9 mouse cellular contexts compared by ENCODE assay signal in the genomic region with DNA sequence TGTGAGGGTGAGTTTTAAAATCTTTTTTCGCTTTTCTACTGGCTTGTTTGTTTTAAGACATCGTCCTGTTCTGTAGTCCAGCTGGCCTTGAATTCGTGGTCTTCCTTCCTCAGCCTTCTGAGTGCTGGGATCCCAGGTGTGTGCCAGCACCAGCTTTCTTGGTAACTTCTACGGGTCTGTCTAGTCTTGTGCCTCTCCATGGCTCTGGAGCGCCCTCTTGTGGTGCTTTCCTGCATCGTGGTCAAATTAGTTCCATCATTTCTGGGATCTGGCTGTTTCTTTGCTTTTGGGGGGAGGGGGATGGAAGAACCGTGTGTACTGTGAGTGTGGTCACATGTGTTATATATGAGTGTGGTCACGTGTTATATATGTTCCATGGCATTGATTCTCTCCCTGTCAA. TPM values are rescaled to one million over a fixed set of nuclear protein-coding genes. Genes with fewer than 3 reads are reported as not detected.
DNase-seq lines count a peak whose midpoint lies in the region; ATAC-seq and TF ChIP-seq lines count a peak whose summit lies in the region.
"Had no signal": no experiment of that assay in that cellular context is flagged by ENCODE, and none has a peak within 500 bp of the region (broad histone marks: within the 10 kb centered on the region; RNA-seq: fewer than 3 reads in every experiment).

No protein-coding gene starts in this region.

- peaks cover 9% of the 10 kb centered on the region; the same call in 1 of the 2 replicates for H3K36me3 ChIP-seq in hindbrain, embryonic 16.5 days (ENCODE audit: control insufficient read depth, insufficient read depth, low read length)

- CTCF ChIA-PET in Patski (lab: Charles Lee), result interaction anchor here (0.7 to 1.7 kb wide), 3 partner anchors 51 to 156 kb away, joined by 3 to 6 read pairs (median 4); no protein-coding TSS in a partner anchor

- WGBS in hindbrain, embryonic 16.5 days, result 12% methylated on average over 8 of the region's 8 CpGs

- no peak for ATAC-seq in Patski
- ATAC-seq in hindbrain, embryonic 16.5 days, result peak; percentile 72; the same call in 1 of the 2 replicates
- peak; percentile 76 for ATAC-seq in megakaryocyte, adult 5-6 weeks (ENCODE audit: poor library complexity, severe bottlenecking)

- no peaks in the 10 kb centered on the region for H3K4me1 ChIP-seq in hindbrain, embryonic 16.5 days (ENCODE audit: control insufficient read depth, insufficient read depth, low read depth, low read length)
- H3K4me1 ChIP-seq: limb, embryonic 13.5 days had no signal

- DNase-seq in Patski (ENCODE audit: low read depth, low spot score), result no peak
- DNase-seq in cerebellum, adult 9-10 months, result peak; percentile 83
- peak; percentile 69 to 77 for DNase-seq in frontal cortex, postnatal 10 days (ENCODE audit: low spot score in 2 of 2)
- peak; percentile 71 to 77 for DNase-seq in layer of hippocampus, postnatal 36 days
- peak; percentile 81 to 90 for DNase-seq in right cerebral cortex, postnatal 10 days (ENCODE audit: low spot score in 2 of 2)
- DNase-seq in urinary bladder, postnatal 14 days (ENCODE audit: low spot score), result peak; percentile 84

- no peak overlapping the region for H3K4me2 ChIP-seq in hindbrain, embryonic 16.5 days (ENCODE audit: low read length)
- H3K4me2 ChIP-seq: limb, embryonic 13.5 days had no signal

- TF ChIP-seq CTCF in Patski (IDR thresholded peaks at IDR 0.05), result peak; percentile 87

- in situ Hi-C loops in Patski (cut with MboI; ENCODE audit: low pct_unique_long_range_greater_than_20kb), result no loop called here

- H3K27ac ChIP-seq in hindbrain, embryonic 16.5 days (ENCODE audit: low read depth, low read length), result no peak overlapping the region
- H3K27ac ChIP-seq: limb, embryonic 13.5 days had no signal

- no peaks in the 10 kb centered on the region for H3K27me3 ChIP-seq in Patski
- H3K27me3 ChIP-seq in hindbrain, embryonic 16.5 days (replicated peaks; ENCODE audit: control insufficient read depth, insufficient read depth, low read length), result no peaks in the 10 kb centered on the region
- H3K27me3 ChIP-seq: limb, embryonic 13.5 days had no signal

- no peaks in the 10 kb centered on the region for H3K9me3 ChIP-seq in hindbrain, embryonic 16.5 days (ENCODE audit: control insufficient read depth, low read length)
- H3K9me3 ChIP-seq: limb, embryonic 13.5 days had no signal

- H3K9ac ChIP-seq in hindbrain, embryonic 16.5 days (ENCODE audit: low read depth, low read length), result no peak overlapping the region
- H3K9ac ChIP-seq: limb, embryonic 13.5 days had no signal

- POLR2A ChIA-PET in Patski (lab: Charles Lee), result no interaction called here

- no peak overlapping the region for H3K4me3 ChIP-seq in hindbrain, embryonic 16.5 days (ENCODE audit: low read length)
- H3K4me3 ChIP-seq: limb, embryonic 13.5 days had no signal

RNA-seq across cellular contexts. Expression of a gene that starts 14.5 kb away (rescaled TPM):
- 22.3 TPM for polyA plus RNA-seq in Patski (2021)
- 147 and 151 TPM in 2 replicates for polyA plus RNA-seq in hindbrain, embryonic 16.5 days (2015; fragmentation: Nextera tagmentation; extraction: Ambion mirVana)
- total RNA-seq in layer of hippocampus, postnatal 36 days (2021), result 100 to 1,000 TPM; 112 to 118 TPM
- 40.2 and 45.5 TPM in 2 replicates for total RNA-seq in megakaryocyte, adult 5-6 weeks (2015)
- 45.6 and 49.1 TPM in 2 replicates for total RNA-seq in megakaryocyte, adult 5-6 weeks (2017)

RNA-seq across cellular contexts. Expression of a gene that starts 28.2 kb away (rescaled TPM):
- polyA plus RNA-seq in Patski (2021), result 5.7 TPM
- 0.23 and 0.31 TPM in 2 replicates for polyA plus RNA-seq in hindbrain, embryonic 16.5 days (2015; fragmentation: Nextera tagmentation; extraction: Ambion mirVana)
- 1 to 10 TPM in 1 of 2 experiments, under 1 TPM in 1; 0.83 to 1.2 TPM for total RNA-seq in layer of hippocampus, postnatal 36 days (2021)
- 10.4 and 11.1 TPM in 2 replicates for total RNA-seq in megakaryocyte, adult 5-6 weeks (2015)
- total RNA-seq in megakaryocyte, adult 5-6 weeks (2017), result 3.9 and 5.9 TPM in 2 replicates

RNA-seq across cellular contexts. Expression of a gene that starts 33.0 kb away (rescaled TPM):
- 13.5 TPM for polyA plus RNA-seq in Patski (2021)
- polyA plus RNA-seq in hindbrain, embryonic 16.5 days (2015; fragmentation: Nextera tagmentation; extraction: Ambion mirVana), result 20.6 and 22.0 TPM in 2 replicates
- 10 to 100 TPM; 16.2 to 16.5 TPM for total RNA-seq in layer of hippocampus, postnatal 36 days (2021)
- total RNA-seq in megakaryocyte, adult 5-6 weeks (2015), result 24.1 and 27.0 TPM in 2 replicates
- 23.2 and 27.0 TPM in 2 replicates for total RNA-seq in megakaryocyte, adult 5-6 weeks (2017)

RNA-seq across cellular contexts. Expression of a gene that starts 34.0 kb away (rescaled TPM):
- 0.14 TPM for polyA plus RNA-seq in Patski (2021)
- polyA plus RNA-seq in hindbrain, embryonic 16.5 days (2015; fragmentation: Nextera tagmentation; extraction: Ambion mirVana), result 1.2 and 1.4 TPM in 2 replicates
- under 1 TPM; 0.62 to 0.76 TPM for total RNA-seq in layer of hippocampus, postnatal 36 days (2021)
- total RNA-seq in megakaryocyte, adult 5-6 weeks (2015), result not detected in 2 replicates
- not detected in 2 replicates for total RNA-seq in megakaryocyte, adult 5-6 weeks (2017)
- polyA plus RNA-seq: limb, embryonic 13.5 days had no signal
